Mouse (Mus musculus) liver, embryonic 14.5 days (tissue): ENCODE results near the gene Galnt10. TPM values are rescaled to one million over a fixed set of nuclear protein-coding genes. Genes with fewer than 3 reads are reported as not detected.
A peak's percentile ranks its signal among the peaks of the same experiment; 100 is the strongest.

Experiments used
- ATAC-seq: fragments of 200-750 bp; cut with Nextera tagmentation; 2 replicates; pipeline ENCODE4 v1.8.0; 2017; ENCODE audit warnings: moderate number of reproducible peaks, mild to moderate bottlenecking, moderate library complexity; ENCODE audit not compliant: insufficient read depth
- DNase-seq, 3 experiments: peaks; one replicate each; pipeline ENCODE4 v3.0.0-alpha.2; 2012 to 2013; ENCODE audit warnings: low read depth in 3 of 3, low spot score in 3 of 3
- H3K27ac ChIP-seq: fragments of 300-500 bp; sonication (generic); 2 replicates; pipeline ENCODE4 v1.5.1; 2014; ENCODE audit warnings: moderate library complexity, mild to moderate bottlenecking, control low read depth, inconsistent platforms
- H3K27me3 ChIP-seq: fragments of 300-500 bp; sonication (generic); 2 replicates; pipeline ENCODE4 v1.6.1; 2014; ENCODE audit warnings: mild to moderate bottlenecking, low read length, moderate library complexity; ENCODE audit not compliant: control insufficient read depth, insufficient read depth
- H3K36me3 ChIP-seq: fragments of 300-500 bp; sonication (generic); replicated peaks from 2 replicates; pipeline ENCODE4 v1.6.1; 2014; ENCODE audit warnings: low read depth; ENCODE audit not compliant: control insufficient read depth, insufficient read depth
- H3K4me1 ChIP-seq, 2 experiments: fragments of 200-500 bp in 1 of 2; fragments of 300-500 bp in 1 of 2; sonication (generic) in 1 of 2; replicated peaks; 2 replicates each; pipeline ENCODE4 v1.6.1; 2012 to 2014; ENCODE audit warnings: antibody characterized with exemption in 1 of 2, inconsistent platforms in 1 of 2, low read length in 1 of 2; ENCODE audit not compliant: control insufficient read depth in 2 of 2, insufficient read depth in 2 of 2
- H3K4me2 ChIP-seq: fragments of 300-500 bp; sonication (generic); 2 replicates; pipeline ENCODE4 v1.6.1; 2014; ENCODE audit warnings: low read depth, mild to moderate bottlenecking, control low read depth, moderate library complexity
- H3K4me3 ChIP-seq, 2 experiments: fragments of 200-500 bp in 1 of 2; fragments of 300-500 bp in 1 of 2; sonication (generic) in 1 of 2; 2 replicates each; pipeline ENCODE4 v1.5.1; 2012 to 2014; ENCODE audit warnings: low read depth in 2 of 2, low read length in 2 of 2, mild to moderate bottlenecking in 2 of 2, control low read depth in 1 of 2, inconsistent platforms in 1 of 2, moderate library complexity in 1 of 2; ENCODE audit not compliant: insufficient read depth in 1 of 2
- H3K9ac ChIP-seq: fragments of 300-500 bp; sonication (generic); replicated peaks from 2 replicates; pipeline ENCODE4 v1.6.1; 2014; ENCODE audit warnings: mild to moderate bottlenecking, control low read depth, moderate library complexity
- H3K9me3 ChIP-seq: fragments of 300-500 bp; sonication (generic); 2 replicates; pipeline ENCODE4 v1.6.1; 2016; ENCODE audit warnings: low read length, mixed read lengths; ENCODE audit not compliant: control insufficient read depth
- CTCF ChIP-seq: IDR thresholded peaks from 2 replicates; pipeline ENCODE4 v1.5.1; 2016; ENCODE audit warnings: antibody characterized with exemption, low read depth, control low read depth
- EP300 ChIP-seq: IDR thresholded peaks from 2 replicates; pipeline ENCODE4 v1.6.1; 2016; ENCODE audit warnings: antibody characterized with exemption, low read depth
- WGBS: fragments of 180-500 bp; shearing (Covaris S2); extraction: QIAGEN DNeasy Blood & Tissue Kit; methylation state at CpG from one replicate; pipeline ENCODE4 v1.1.7; 2014; ENCODE audit not compliant: insufficient replicate concordance; 5-methylcytosine and 5-hydroxymethylcytosine counted together
- polyA plus RNA-seq, 2 experiments: library from polyadenylated mRNA; depleted of rRNA in 1 of 2; stranded (reverse) in 1 of 2; unstranded in 1 of 2; fragments of >200 nt; fragmentation: Nextera tagmentation in 1 of 2; extraction: Ambion mirVana in 1 of 2; gene quantifications; 2 replicates each; pipeline versions ENCODE4 v1.2.1 to v1.2.3; 2012 to 2014

The Galnt10 gene
- polyA plus RNA-seq, 2 experiments, result 13.1 to 13.9 TPM

DNA sequence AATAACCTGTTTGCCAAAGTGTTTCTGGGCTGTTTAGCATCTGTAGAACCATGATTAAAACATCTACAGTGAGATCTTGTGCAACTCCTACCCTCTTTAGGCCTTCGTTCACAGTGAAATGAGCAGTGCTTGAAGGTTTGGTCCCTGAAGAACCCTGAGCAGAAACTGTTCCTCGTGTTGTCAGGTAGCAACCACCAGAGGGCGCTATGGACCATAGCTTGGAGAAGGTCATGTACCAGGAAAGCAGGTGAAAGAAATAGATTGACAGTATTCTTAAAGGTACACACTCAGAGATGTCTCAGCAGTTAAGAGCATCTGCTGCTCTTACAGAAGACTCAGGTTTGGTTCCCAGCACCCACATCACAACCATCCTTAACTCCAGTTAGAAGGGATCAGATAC lies 142.7 kb downstream of the Galnt10 start:
- Histone ChIP-seq H3K27ac (no peak overlapping the region), H3K9ac (no peak overlapping the region), H3K4me3 (no peak overlapping the region), H3K36me3 (no peaks in the 10 kb centered on the region), H3K4me2 (no peak overlapping the region), H3K27me3 (no peaks in the 10 kb centered on the region), H3K9me3 (no peaks in the 10 kb centered on the region), H3K4me1 (no peaks in the 10 kb centered on the region)
- no peak for TF ChIP-seq EP300
- TF ChIP-seq CTCF, result peak; percentile 91
- ATAC-seq, result no peak
- DNase-seq, result peak in 2 of 3 experiments; percentile 42 to 59
- WGBS, result 20% methylated on average over 3 of the region's 3 CpGs

DNA sequence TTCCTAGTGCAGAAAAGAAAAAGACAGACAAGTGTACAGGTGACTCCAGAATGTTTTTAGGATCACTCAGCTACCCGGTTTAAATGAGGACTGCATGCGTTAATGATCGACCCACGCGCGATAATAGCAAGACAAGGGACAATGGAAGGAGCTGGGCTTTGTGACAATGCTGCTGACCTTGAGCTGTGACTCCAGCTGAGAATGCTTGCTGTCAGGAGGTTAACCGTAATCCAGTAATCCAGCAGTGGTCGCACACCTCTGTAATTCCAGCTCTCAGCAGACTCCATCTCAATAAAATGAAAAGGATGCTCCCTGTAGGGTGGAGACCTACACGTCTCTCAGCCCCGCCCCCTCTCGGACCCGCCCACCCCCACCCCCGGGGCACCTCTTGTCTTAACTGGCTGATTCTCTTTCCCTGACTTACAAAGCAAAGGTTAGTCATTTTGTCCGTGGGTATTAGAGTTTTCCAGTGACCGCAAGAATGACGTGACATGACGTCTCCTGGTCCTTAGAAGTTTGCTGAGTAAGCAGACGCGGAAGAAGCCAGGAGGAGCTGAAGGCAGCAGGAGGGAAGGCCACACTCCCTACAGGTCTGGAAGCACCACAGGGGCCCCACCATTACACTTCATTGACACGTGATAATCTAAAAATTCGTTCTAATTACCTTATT lies 145.8 kb downstream of the Galnt10 start:
- Histone ChIP-seq H3K9me3 (no peaks in the 10 kb centered on the region), H3K4me2 (0 out of 2 replicates have a peak overlapping the region, but pooled peaks have one; percentile 24), H3K27ac (no peak overlapping the region), H3K9ac (no peak overlapping the region), H3K4me3 (no peak overlapping the region), H3K27me3 (no peaks in the 10 kb centered on the region), H3K4me1 (no peaks in the 10 kb centered on the region), H3K36me3 (no peaks in the 10 kb centered on the region)
- TF ChIP-seq CTCF (no peak), EP300 (no peak)
- DNase-seq (no peak), ATAC-seq (no peak)
- 28% methylated on average over 21 of the region's 21 CpGs for WGBS

DNA sequence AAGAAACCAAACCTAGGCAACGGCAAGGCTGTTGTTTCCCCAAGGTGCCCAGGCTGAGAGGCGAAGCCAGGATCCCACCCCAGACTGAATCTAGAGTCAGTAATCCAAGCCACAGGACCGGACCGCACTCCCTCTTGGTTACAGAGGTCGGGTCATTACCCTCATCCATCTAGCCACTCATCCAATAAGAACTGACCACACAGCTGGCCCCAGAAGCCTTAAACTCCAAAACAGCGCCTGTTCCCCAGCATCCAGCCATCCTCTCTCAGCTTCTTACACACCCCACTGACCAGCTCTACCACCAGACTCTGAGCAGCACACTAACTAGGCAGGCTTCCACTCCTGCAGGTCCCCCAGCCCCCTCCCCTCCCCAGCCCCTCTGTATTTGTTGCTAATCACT lies 149.8 kb downstream of the Galnt10 start:
- Histone ChIP-seq H3K27ac (no peak overlapping the region), H3K4me1 (peaks cover 0 to under 1% of the 10 kb centered on the region in 2 experiments; a peak in 2 of 4 replicates), H3K4me3 (no peak overlapping the region), H3K9me3 (no peaks in the 10 kb centered on the region), H3K27me3 (no peaks in the 10 kb centered on the region), H3K36me3 (no peaks in the 10 kb centered on the region), H3K9ac (no peak overlapping the region), H3K4me2 (no peak overlapping the region)
- ATAC-seq (no peak), DNase-seq (no peak)
- WGBS, result 62% methylated on average over 6 of the region's 6 CpGs
- TF ChIP-seq EP300 (no peak), CTCF (no peak)

DNA sequence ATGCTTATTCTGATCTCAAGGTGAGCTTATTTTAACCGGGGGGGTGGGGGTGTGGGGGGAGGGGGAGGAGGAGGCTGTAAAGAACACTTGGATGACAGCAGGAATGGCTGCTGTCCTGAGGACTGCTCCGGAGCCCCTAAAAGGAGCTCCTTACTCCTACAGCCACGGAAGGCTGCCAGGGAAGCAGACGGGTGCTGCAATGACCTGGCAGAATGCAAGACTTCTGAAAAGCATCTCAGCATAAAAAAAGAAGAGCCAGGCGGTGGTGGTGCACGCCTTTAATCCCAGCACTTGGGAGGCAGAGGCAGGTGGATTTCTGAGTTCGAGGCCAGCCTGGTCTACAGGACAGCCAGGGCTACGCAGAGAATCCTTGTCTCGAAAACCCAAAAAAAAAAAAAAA lies 152.6 kb downstream of the Galnt10 start:
- Histone ChIP-seq H3K4me2 (no peak overlapping the region), H3K4me3 (no peak overlapping the region), H3K4me1 (peaks cover 11 to 12% of the 10 kb centered on the region in 2 experiments; a peak in 3 of 4 replicates), H3K27me3 (peaks cover 10% of the 10 kb centered on the region), H3K27ac (no peak overlapping the region), H3K9ac (no peak overlapping the region), H3K36me3 (no peaks in the 10 kb centered on the region), H3K9me3 (no peaks in the 10 kb centered on the region)
- WGBS, result 64% methylated on average over 9 of the region's 9 CpGs
- DNase-seq, result no peak
- ATAC-seq, result no peak
- no peak for TF ChIP-seq EP300
- no peak for TF ChIP-seq CTCF

DNA sequence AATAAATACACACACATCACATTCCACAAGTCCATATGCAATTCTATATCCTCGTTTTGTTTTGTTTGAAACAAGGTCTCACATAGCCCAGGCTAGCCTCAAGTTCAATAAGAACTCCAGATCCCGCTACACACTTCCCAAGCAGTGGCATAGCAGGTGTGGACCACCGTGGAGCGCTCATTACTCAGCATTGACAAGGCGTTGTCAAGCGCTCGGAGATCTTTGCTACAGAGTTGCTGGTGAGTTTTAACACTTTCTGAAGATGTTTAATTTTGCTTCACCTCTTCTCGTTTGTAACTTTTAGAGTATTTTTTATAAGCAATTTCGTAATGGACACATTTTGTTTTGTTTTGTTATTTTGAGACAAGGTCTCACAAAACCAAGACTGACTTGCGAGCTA lies 154.2 kb downstream of the Galnt10 start:
- no peak overlapping the region for H3K27ac ChIP-seq
- no peak for DNase-seq
- H3K9me3 ChIP-seq, result no peaks in the 10 kb centered on the region
- TF ChIP-seq CTCF (no peak), EP300 (no peak)
- no peak overlapping the region for H3K9ac ChIP-seq
- no peak overlapping the region for H3K4me3 ChIP-seq
- H3K27me3 ChIP-seq, result peaks cover 17% of the 10 kb centered on the region
- peaks cover 11 to 14% of the 10 kb centered on the region in 2 experiments; a peak in 3 of 4 replicates for H3K4me1 ChIP-seq
- WGBS, result 73% methylated on average over 10 of the region's 10 CpGs
- ATAC-seq, result no peak
- H3K36me3 ChIP-seq, result no peaks in the 10 kb centered on the region
- H3K4me2 ChIP-seq, result no peak overlapping the region
